Mouse (Mus musculus) ES-Bruce4 (cell line): ENCODE measurements around the gene Vsig2. TPM values are rescaled to one million over a fixed set of nuclear protein-coding genes. Genes with fewer than 3 reads are reported as not detected.

Source experiments
- H3K27ac ChIP-seq: 2 replicates; pipeline ENCODE4 v1.5.1; 2012; ENCODE audit warnings: low read length, inconsistent platforms; ENCODE audit not compliant: insufficient read depth
- H3K27me3 ChIP-seq: 2 replicates; pipeline ENCODE4 v1.6.1; 2012; ENCODE audit warnings: mild to moderate bottlenecking, low read length, inconsistent platforms; ENCODE audit not compliant: control insufficient read depth, poor library complexity, insufficient read depth, severe bottlenecking
- H3K36me3 ChIP-seq: 2 replicates; pipeline ENCODE4 v1.6.1; 2012; ENCODE audit warnings: inconsistent platforms, mild to moderate bottlenecking, low read length, moderate library complexity; ENCODE audit not compliant: control insufficient read depth, poor library complexity, insufficient read depth, severe bottlenecking
- H3K4me1 ChIP-seq: one replicate; pipeline ENCODE4 v1.8.1; 2011; ENCODE audit warnings: low read length; ENCODE audit not compliant: control insufficient read depth, insufficient read depth
- H3K4me3 ChIP-seq: 2 replicates; pipeline ENCODE4 v1.5.1; 2011; ENCODE audit warnings: low read depth, mild to moderate bottlenecking, low read length
- H3K9ac ChIP-seq: 2 replicates; pipeline ENCODE4 v1.6.1; 2012; ENCODE audit warnings: low read depth, mild to moderate bottlenecking, inconsistent platforms; ENCODE audit not compliant: poor library complexity, severe bottlenecking
- H3K9me3 ChIP-seq: replicated peaks from 2 replicates; pipeline ENCODE4 v1.6.1; 2012; ENCODE audit warnings: mild to moderate bottlenecking, low read length, inconsistent platforms; ENCODE audit not compliant: control insufficient read depth, poor library complexity, insufficient read depth, severe bottlenecking
- CTCF ChIP-seq: IDR thresholded peaks from one replicate; pipeline ENCODE4 v1.8.1; 2011; ENCODE audit warnings: low read depth, low read length
- EP300 ChIP-seq: IDR thresholded peaks from 2 replicates; pipeline ENCODE4 v1.6.1; 2011; ENCODE audit warnings: low read depth, low read length; ENCODE audit not compliant: insufficient read depth
- POLR2A ChIP-seq: IDR thresholded peaks from one replicate; pipeline ENCODE4 v1.8.1; 2011; ENCODE audit warnings: low read length; ENCODE audit not compliant: insufficient read depth
- polyA plus RNA-seq: library from polyadenylated mRNA; stranded (reverse); fragments of >200 nt; gene quantifications from 2 replicates; pipeline ENCODE4 v1.2.4, GENCODE M21; 2011; ENCODE audit warnings: low read depth; ENCODE audit not compliant: missing spikeins, insufficient read depth, insufficient read length

Gene Vsig2
- polyA plus RNA-seq, 1 experiment: not detected

DNA sequence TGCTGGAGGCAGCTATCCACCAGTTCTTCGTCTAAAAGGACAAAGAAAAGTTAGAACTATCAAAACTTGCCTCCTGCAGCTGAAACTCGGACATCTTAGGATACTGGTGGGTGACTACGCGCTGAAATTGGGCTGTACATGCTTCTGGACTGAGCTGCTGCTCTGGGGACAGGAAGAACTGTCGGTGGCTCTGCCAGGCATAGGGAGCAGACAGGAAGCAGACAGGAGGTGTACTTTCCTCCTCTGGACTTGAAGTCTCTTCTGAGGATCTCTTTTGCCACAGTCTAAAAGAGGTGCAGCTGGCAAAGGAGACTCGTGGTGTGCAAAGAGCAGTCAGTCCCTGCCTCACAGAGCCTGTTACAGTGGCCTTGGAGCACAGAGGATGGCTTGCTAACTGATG, 53.6 kb downstream of the Vsig2 start:
- H3K27ac ChIP-seq: no peak overlapping the region
- H3K27me3 ChIP-seq: no peaks in the 10 kb centered on the region
- no peak overlapping the region for H3K4me3 ChIP-seq
- no peaks in the 10 kb centered on the region for H3K36me3 ChIP-seq
- no peak for TF ChIP-seq CTCF
- no peak for TF ChIP-seq POLR2A
- TF ChIP-seq EP300: no peak
- no peaks in the 10 kb centered on the region for H3K4me1 ChIP-seq
- H3K9me3 ChIP-seq: no peaks in the 10 kb centered on the region
- H3K9ac ChIP-seq: no peak overlapping the region

DNA sequence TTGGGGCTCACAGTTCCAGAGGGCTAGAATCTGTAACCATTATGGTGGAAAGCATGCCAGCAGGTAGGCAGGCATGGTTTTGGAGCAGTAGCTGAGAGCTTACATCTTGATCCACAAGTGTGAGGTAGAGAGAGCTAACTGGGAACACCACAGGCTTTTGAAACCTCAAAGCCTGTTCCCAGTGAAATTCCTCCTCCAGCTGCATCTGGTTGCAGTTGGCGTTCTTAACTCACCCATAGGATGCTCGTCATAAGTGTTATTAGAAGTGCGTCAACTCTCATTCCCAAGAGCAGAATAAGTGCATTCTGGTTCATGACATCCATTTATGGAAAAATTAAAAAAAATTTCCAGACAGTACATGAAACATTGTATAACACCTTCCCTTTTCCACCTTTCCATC, 54.6 kb downstream of the Vsig2 start:
- H3K9ac ChIP-seq: no peak overlapping the region
- H3K4me1 ChIP-seq: no peaks in the 10 kb centered on the region
- no peak overlapping the region for H3K27ac ChIP-seq
- no peaks in the 10 kb centered on the region for H3K27me3 ChIP-seq
- no peaks in the 10 kb centered on the region for H3K9me3 ChIP-seq
- TF ChIP-seq POLR2A: no peak
- no peak for TF ChIP-seq EP300
- TF ChIP-seq CTCF: no peak
- H3K4me3 ChIP-seq: no peak overlapping the region
- no peaks in the 10 kb centered on the region for H3K36me3 ChIP-seq

Other genes with a start within 250 kb of the Vsig2 start
- gene Ccdc15, start 190.8 kb upstream of the Vsig2 start, polyA plus RNA-seq: 18.6 and 19.5 TPM in 2 replicates
- 0.22 and 0.84 TPM in 2 replicates for gene Hepacam, start 171.9 kb upstream of the Vsig2 start, polyA plus RNA-seq
- 0.64 TPM in 1 of 2 replicates, not detected in the other for gene Robo4, start 137.4 kb upstream of the Vsig2 start, polyA plus RNA-seq
- gene Robo3, start 106.0 kb upstream of the Vsig2 start, polyA plus RNA-seq: 1.5 and 1.7 TPM in 2 replicates
- gene Msantd2, start 49.9 kb upstream of the Vsig2 start, polyA plus RNA-seq: 85.4 and 85.6 TPM in 2 replicates
- 1.7 and 3.1 TPM in 2 replicates for gene Esam, start 11.2 kb upstream of the Vsig2 start, polyA plus RNA-seq
- 1.2 and 3.3 TPM in 2 replicates for gene Nrgn, start 13.6 kb downstream of the Vsig2 start, polyA plus RNA-seq
- 9.4 and 10.0 TPM in 2 replicates for gene Siae, start 16.4 kb downstream of the Vsig2 start, polyA plus RNA-seq
- gene Spa17, start 74.5 kb downstream of the Vsig2 start, polyA plus RNA-seq: 5.3 and 7.1 TPM in 2 replicates
- gene Tbrg1, start 118.1 kb downstream of the Vsig2 start, polyA plus RNA-seq: 184 and 191 TPM in 2 replicates
- gene Panx3, start 130.0 kb downstream of the Vsig2 start, polyA plus RNA-seq: not detected in 2 replicates
- not detected in 2 replicates for gene Olfr160, start 177.0 kb downstream of the Vsig2 start, polyA plus RNA-seq
- gene Olfr874, start 205.9 kb downstream of the Vsig2 start, polyA plus RNA-seq: not detected in 2 replicates
- not detected in 2 replicates for gene Olfr875, start 232.6 kb downstream of the Vsig2 start, polyA plus RNA-seq